Mouse (Mus musculus) thymus, adult 18-20 months (tissue): Measurements from ENCODE around the gene Gabra6.

Source experiments
- DNase-seq, 2 experiments: peaks; one replicate each; pipeline ENCODE4 v3.0.0; 2022; ENCODE audit warnings: mixed read lengths in 2 of 2

The Gabra6 gene

GRCm38 (mm10) chr11:42320882-42321281, at the start of gene Gabra6:
Gene Gabra6, minus strand, starts transcription at chr11:42321072.
- DNase-seq = no peak

DNA sequence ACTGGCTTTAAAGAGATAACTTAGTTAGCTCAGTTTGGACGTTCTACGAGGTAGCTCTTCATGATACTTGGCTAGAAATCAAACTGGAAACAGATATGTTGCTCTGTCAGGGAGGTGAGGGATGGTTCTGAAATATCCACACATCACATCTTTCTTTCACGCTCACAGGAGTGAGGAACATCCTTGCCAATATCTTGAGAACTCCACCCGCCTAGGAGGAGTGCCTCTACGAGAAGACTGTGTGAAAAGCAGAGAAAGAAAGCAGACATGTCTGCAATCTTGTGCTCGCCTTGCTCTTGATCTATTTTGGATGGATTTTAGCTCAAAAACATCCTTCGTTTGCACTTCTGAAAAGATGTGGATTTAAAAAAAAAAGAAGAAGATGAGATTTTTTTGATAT, 44.7 kb upstream of the Gabra6 start:
- no peak for DNase-seq

DNA sequence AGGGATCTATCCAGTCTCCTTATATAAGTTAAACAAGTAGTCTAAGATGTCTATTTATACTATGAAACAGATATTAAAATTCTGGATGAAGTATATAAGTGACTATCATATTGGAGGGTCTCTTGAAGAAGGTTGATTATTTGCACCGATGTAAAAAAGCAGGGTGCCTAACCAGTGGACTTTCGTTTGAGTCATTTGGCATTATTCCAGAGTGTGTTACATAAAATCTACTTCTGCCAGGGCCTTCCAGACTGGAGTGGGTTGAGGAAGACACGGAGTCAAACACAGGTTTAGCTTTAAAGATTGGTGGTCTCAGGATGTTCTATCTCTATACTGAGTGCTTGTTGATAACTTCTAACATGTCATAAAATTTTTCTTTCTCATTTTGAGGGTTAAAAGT, 11.2 kb upstream of the Gabra6 start:
- DNase-seq = no peak

GRCm38 (mm10) chr11:42326262-42326661, 5.4 kb upstream of the Gabra6 start:
- DNase-seq = no peak

DNA sequence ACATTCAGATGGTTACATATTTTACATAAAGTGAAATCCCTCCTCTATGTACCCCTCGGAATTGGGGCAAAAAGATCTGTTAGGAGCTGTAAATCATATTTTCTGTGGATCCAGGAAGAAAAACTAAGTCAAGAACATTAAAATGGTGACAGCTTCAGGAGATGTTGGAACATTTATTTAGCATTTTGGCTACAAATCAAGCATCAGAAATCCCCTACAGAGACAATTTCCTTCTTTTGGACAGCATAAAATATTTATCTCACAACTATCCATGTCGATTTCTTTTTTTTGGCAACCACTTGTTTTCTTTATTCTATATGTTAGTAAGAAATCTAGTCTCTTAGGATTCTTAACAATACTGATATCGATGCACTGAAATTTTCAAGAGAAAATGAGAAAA, 688 bp upstream of the Gabra6 start:
- no peak for DNase-seq

GRCm38 (mm10) chr11:42319521-42319920, 1.4 kb downstream of the Gabra6 start:
- no peak for DNase-seq

- no peak for DNase-seq
These were observed 1.8 kb downstream of the Gabra6 start for GRCm38 (mm10) chr11:42319101-42319500.

DNA sequence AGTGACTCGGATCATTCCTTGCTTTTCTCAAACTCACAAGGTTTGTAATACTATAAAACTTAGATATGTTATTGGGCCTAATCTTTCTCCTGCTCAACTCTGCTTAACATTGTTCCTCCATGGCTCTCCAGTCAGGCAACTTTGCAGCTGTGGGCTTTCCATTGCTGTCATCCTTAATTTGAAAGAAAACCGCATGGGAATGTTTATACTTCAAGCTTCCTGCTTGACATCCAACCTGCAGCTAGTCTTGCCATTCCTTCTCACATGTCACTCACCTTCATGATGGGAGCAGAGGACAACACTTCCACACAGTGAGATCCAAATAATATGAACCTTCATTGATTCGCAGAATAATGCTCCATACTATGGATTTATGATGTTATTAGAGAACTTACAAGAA, 2.9 kb downstream of the Gabra6 start:
- DNase-seq = no peak

GRCm38 (mm10) chr11:42314850-42315249, 6.0 kb downstream of the Gabra6 start:
- DNase-seq = no peak

GRCm38 (mm10) chr11:42310892-42311291, 10.0 kb downstream of the Gabra6 start:
- DNase-seq = no peak

DNA sequence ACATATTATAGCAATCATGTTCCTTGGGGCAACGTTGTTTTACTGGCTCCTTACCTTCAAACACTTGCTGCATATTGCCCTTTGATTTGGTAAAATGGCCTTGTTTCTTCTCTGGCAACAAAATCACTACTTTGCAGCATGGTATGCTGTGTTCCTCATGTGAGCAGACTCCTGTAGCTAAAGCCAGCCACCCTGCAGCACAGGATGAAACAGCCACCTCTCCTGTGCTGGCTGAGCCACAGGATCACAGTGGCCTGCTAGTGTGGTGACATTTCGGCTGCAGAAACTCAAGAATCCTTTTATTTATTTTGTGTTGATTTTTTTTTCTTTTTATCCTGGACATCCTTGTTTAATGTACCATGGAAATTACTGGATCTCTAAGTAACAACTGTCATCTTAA, 11.8 kb downstream of the Gabra6 start:
- no peak for DNase-seq

DNA sequence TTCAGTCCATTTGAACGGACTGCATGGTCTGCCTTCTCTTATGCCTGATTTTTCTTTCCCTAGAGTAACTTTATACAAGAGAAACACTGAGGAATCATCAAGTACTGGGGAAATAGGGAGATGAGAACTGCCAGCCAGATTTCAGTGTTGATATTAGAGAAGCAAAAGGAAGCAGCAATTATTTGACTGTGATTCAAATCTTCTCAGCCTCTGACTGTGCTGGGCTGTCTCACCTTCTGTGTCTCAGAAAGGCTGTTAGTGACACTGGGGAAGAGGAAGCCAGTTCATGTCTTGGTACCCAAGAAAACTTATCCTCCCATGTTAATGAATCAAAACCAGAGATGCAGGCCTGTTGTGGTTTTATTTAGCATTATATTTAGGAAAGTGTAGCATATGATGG, 14.8 kb downstream of the Gabra6 start:
- no peak for DNase-seq

- no peak for DNase-seq
These were observed 61.9 kb downstream of the Gabra6 start for GRCm38 (mm10) chr11:42258978-42259377.
